Mouse (Mus musculus) lung, adult 18-20 months (tissue): ENCODE data around the gene Elob.

ENCODE experiments used
- DNase-seq, 2 experiments: peaks; one replicate each; pipeline ENCODE4 v3.0.0; 2022; ENCODE audit warnings: mixed read lengths in 2 of 2

The Elob gene

DNA sequence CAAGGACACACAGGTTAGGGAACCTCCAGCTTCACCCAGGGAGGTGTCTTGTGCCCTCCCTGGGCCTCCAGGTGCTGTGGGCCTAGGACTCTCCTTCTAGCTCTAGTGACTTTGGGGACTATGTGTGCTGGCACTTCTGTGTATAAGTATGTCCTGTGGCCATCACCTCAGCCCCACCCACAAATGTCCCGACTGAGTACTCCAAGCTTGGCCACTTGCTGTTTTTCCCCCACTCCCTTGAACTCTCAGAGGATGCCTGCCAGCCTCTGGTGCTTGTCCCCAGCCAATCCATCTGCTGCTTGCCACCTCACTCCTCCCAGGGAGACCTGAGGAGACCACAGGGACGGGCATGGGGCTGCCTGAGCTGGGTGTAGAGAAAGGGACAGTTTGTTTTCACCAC, 50.5 kb downstream of the Elob start:
- peak; percentile 32 to 59 for DNase-seq

DNA sequence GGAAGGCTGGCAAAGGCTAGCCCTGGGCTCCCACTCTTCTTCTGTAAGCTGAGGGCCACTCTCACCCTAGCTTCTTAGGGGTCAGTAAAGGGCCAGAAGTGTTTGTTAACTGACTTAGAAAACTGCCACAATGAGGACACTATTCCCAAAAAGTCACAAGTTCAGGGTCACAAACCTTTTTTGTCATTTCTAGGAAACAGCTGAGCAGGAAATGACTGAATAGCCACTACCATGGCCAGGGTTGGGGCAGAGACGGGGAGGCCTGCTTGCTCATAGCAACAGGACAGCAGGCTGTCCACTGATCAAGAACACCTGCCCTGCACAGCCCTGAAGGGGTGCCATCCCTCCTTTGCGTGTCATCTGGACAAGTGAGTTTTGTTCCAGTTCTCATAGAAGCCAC, 51.8 kb downstream of the Elob start:
- DNase-seq = no peak

DNA sequence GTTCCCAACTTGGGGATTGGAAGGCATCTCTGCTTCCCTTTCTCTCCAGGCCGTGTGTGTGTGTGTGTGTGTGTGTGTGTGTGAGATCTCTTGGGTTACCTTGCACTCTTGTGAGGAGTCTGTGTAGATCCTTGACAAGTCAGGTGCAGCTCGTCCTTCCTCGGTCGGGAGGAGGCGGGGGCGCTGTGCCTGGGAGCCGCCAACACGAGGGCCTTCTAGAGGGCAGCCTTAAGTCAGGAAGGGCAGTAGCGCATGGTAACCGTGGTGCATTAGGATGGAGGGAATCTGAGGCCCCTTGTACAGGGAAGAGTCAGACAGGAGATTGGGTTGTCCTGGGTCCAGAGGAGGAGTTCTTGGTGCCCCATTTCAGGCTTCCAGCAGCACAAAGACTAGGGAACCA, 52.7 kb downstream of the Elob start:
- DNase-seq = no peak
